Mouse (Mus musculus) heart, postnatal 0 days (tissue): ENCODE measurements around the gene Cybrd1. TPM values are rescaled to one million over a fixed set of nuclear protein-coding genes. Genes with fewer than 3 reads are reported as not detected.

ENCODE experiments used
- ATAC-seq: fragments of 200-750 bp; cut with Nextera tagmentation; 2 replicates; pipeline ENCODE4 v1.8.0; 2017; ENCODE audit warnings: low read depth, moderate number of reproducible peaks, moderate library complexity; ENCODE audit not compliant: insufficient read depth
- DNase-seq: peaks from one replicate; pipeline ENCODE4 v3.0.0-alpha.2; 2016; ENCODE audit warnings: low spot score
- H3K27ac ChIP-seq: fragments of 300-500 bp; sonication (generic); 2 replicates; pipeline ENCODE4 v1.5.1; 2014; ENCODE audit warnings: low read depth, mild to moderate bottlenecking
- H3K27me3 ChIP-seq: fragments of 300-500 bp; sonication (generic); 2 replicates; pipeline ENCODE4 v1.6.1; 2014; ENCODE audit warnings: low read length, mixed read lengths; ENCODE audit not compliant: control insufficient read depth, insufficient read depth
- H3K36me3 ChIP-seq: fragments of 300-500 bp; sonication (generic); replicated peaks from 2 replicates; pipeline ENCODE4 v1.6.1; 2014; ENCODE audit warnings: low read length, mixed read lengths; ENCODE audit not compliant: control insufficient read depth, insufficient read depth
- H3K4me1 ChIP-seq: fragments of 300-500 bp; sonication (generic); 2 replicates; pipeline ENCODE4 v1.6.1; 2014; ENCODE audit warnings: antibody characterized with exemption; ENCODE audit not compliant: control insufficient read depth, insufficient read depth
- H3K4me2 ChIP-seq: fragments of 300-500 bp; sonication (generic); 2 replicates; pipeline ENCODE4 v1.6.1; 2014; ENCODE audit warnings: low read depth, mild to moderate bottlenecking, low read length, moderate library complexity
- H3K4me3 ChIP-seq: fragments of 300-500 bp; sonication (generic); 2 replicates; pipeline ENCODE4 v1.5.1; 2014; ENCODE audit warnings: low read depth, low read length
- H3K9ac ChIP-seq: fragments of 300-500 bp; sonication (generic); replicated peaks from 2 replicates; pipeline ENCODE4 v1.6.1; 2014; ENCODE audit warnings: low read depth, low read length, mixed read lengths
- H3K9me3 ChIP-seq: fragments of 300-500 bp; sonication (generic); replicated peaks from 2 replicates; pipeline ENCODE4 v1.6.1; 2016; ENCODE audit warnings: low read length; ENCODE audit not compliant: control insufficient read depth
- CTCF ChIP-seq: IDR thresholded peaks from 2 replicates; pipeline ENCODE4 v1.5.1; 2016; ENCODE audit warnings: antibody characterized with exemption, control low read depth, low read depth
- EP300 ChIP-seq: IDR thresholded peaks from 2 replicates; pipeline ENCODE4 v1.6.1; 2016; ENCODE audit warnings: antibody characterized with exemption, low read depth
- WGBS: fragments of 180-500 bp; shearing (Covaris S2); extraction: QIAGEN DNeasy Blood & Tissue Kit; methylation state at CpG from one replicate; pipeline ENCODE4 v1.1.7; 2014; 5-methylcytosine and 5-hydroxymethylcytosine counted together
- polyA plus RNA-seq: library from polyadenylated mRNA; unstranded; fragments of >200 nt; fragmentation: Nextera tagmentation; extraction: Ambion mirVana; gene quantifications from 2 replicates; pipeline ENCODE4 v1.2.1, GENCODE M21; 2015
- total RNA-seq: library from RNA; depleted of rRNA; stranded (reverse); fragments of >200 nt; gene quantifications from 2 replicates; pipeline ENCODE4 v1.2.3, GENCODE M21; 2014; ENCODE audit warnings: low replicate concordance

The Cybrd1 gene
- total and polyA plus RNA-seq, 2 experiments from 2014 or later, result 0.60 to 2.6 TPM

- Histone ChIP-seq H3K4me3 (no peak overlapping the region), H3K9me3 (no peaks in the 10 kb centered on the region), H3K4me2 (no peak overlapping the region), H3K36me3 (peaks cover 56% of the 10 kb centered on the region), H3K27ac (no peak overlapping the region), H3K9ac (no peak overlapping the region), H3K27me3 (no peaks in the 10 kb centered on the region), H3K4me1 (no peaks in the 10 kb centered on the region)
- TF ChIP-seq EP300 (no peak), CTCF (no peak)
- WGBS, result 91% methylated on average over 6 of the region's 6 CpGs
- DNase-seq (no peak), ATAC-seq (no peak)
Observed at GRCm38 (mm10) chr2:71083454-71084193, 34.1 kb upstream of the Cybrd1 start.

DNA sequence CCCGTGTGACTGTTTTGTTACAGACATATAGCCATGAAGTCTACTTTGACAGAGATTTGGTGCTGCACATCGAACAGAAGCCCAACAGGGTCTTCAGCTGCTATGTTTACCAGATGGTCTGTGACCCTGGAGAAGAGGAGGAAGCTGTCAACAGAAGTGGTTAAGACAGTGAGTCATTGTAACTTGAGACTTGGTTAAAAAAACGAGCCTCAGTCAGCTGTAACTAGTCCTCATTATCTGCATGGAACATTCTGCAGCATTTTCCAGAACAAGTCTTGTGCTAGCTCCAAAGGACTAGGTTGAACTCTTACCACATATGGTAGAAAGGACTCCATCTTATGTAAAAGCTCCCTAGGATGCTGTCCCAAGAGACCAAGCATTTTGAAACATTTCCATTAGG lies 28.0 kb upstream of the Cybrd1 start:
- TF ChIP-seq CTCF (no peak), EP300 (no peak)
- ATAC-seq (no peak), DNase-seq (no peak)
- Histone ChIP-seq H3K9ac (no peak overlapping the region), H3K4me3 (no peak overlapping the region), H3K27me3 (no peaks in the 10 kb centered on the region), H3K4me2 (no peak overlapping the region), H3K4me1 (no peaks in the 10 kb centered on the region), H3K9me3 (no peaks in the 10 kb centered on the region), H3K27ac (no peak overlapping the region), H3K36me3 (peaks cover 56% of the 10 kb centered on the region)
- WGBS, result 65% methylated on average over 3 of the region's 3 CpGs

DNA sequence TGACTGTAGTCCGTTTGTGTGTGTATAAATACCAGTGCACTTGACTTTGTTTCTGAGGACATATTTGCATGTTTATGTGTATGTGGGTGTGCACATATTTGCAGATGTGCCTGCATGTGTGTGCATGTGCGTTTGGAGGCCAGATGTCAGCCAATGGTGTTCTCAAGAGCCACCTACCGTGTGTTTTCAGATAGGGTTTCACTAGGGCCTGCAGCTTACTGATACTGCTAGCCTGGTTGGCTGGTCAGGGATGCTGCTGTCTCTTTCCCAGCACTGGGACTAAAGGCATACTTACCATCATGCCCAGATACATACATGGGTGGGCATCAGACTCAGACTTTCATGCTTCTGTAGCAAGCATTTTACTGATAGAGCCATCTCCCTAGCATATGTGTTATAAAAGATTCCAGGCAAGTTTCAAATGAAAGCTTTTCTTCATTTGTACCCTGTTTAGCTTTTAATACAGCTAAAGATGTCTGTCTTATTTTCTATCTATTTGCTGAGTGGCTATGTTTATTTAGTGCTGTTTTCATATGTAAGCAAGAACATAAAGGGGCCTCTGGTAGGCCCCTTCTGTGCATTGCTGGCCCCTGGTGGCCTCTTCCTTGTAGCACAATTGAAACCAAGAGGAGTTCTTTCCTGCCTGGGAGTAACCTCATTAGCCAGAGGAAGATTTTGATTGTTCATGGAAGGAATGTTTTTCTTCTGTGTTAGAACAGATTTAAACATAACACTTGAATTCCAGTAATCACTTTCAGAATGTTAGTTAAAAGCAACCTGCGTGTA lies 26.9 kb upstream of the Cybrd1 start:
- peak; percentile 11 for DNase-seq
- no peaks in the 10 kb centered on the region for H3K4me1 ChIP-seq
- H3K9me3 ChIP-seq, result no peaks in the 10 kb centered on the region
- ATAC-seq, result no peak
- 81% methylated on average over 4 of the region's 4 CpGs for WGBS
- no peak overlapping the region for H3K4me2 ChIP-seq
- H3K27ac ChIP-seq, result no peak overlapping the region
- TF ChIP-seq CTCF (peak; percentile 44), EP300 (no peak)
- peaks cover 53% of the 10 kb centered on the region for H3K36me3 ChIP-seq
- no peak overlapping the region for H3K4me3 ChIP-seq
- no peak overlapping the region for H3K9ac ChIP-seq
- H3K27me3 ChIP-seq, result no peaks in the 10 kb centered on the region

DNA sequence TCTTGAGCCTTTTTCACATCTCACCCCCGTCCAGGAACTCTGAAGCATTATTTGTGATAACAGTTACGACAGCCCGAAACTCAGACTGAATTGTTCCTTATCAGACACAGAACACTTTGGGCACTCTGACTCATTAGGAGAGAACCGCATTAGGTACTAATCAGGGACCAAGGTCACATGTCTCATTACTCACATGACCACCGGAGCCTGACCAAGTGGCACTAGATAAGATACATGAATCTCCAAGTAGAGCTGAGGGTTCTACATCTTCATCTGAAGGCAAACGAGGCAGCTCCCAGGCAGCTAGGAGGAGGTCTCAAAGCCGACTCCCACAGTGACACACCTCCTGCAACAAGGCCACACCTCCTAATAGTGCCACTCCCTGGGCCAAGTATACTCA lies 21.6 kb upstream of the Cybrd1 start:
- TF ChIP-seq CTCF, result no peak
- peak; percentile 18; the same call in 1 of the 2 replicates for TF ChIP-seq EP300
- peak; percentile 72 for ATAC-seq
- Histone ChIP-seq H3K36me3 (peaks cover 19% of the 10 kb centered on the region; the same call in 1 of the 2 replicates), H3K4me2 (0 out of 2 replicates have a peak overlapping the region, but pooled peaks have one; percentile 3), H3K27me3 (no peaks in the 10 kb centered on the region), H3K4me1 (no peaks in the 10 kb centered on the region), H3K27ac (no peak overlapping the region), H3K4me3 (no peak overlapping the region), H3K9me3 (no peaks in the 10 kb centered on the region), H3K9ac (no peak overlapping the region)
- DNase-seq, result peak; percentile 30
- 14% methylated on average over 7 of the region's 7 CpGs for WGBS

DNA sequence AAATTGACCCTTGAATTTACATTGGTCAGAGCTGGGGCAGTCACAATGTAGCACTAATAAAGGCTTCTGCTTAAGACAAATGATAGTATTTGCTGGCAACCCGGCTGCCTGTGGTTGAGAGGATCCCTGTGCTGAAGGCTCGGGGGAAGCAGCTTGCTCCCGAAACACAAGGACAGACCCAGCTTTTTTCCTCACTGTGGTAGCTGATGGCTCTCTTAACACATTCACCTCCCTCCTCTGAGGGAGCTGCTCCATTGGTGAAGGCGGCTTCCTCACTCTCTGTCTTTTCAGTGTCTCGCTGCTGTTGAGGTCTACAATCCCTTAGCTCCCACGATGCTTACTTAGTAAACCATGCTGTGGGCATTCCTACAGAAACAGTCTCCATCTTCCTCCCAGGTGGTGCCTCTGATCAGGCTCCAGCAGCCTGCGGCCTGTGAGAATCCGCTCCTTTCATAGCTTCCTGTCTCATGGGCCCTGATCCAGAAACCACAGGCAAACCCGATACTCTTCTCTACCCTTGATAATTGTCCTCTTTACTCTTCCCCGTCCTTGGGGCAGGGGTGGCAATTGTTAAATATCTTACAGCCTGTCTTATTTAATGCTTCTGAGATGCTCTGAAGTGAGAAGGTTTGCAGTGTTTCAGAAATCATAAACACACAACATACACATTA lies 15.0 kb upstream of the Cybrd1 start:
- Histone ChIP-seq H3K27me3 (no peaks in the 10 kb centered on the region), H3K27ac (no peak overlapping the region), H3K36me3 (0 out of 2 replicates have a peak, but pooled peaks cover 5% of the 10 kb centered on the region), H3K4me3 (no peak overlapping the region), H3K4me2 (no peak overlapping the region), H3K9me3 (no peaks in the 10 kb centered on the region), H3K9ac (no peak overlapping the region), H3K4me1 (no peaks in the 10 kb centered on the region)
- no peak for TF ChIP-seq EP300
- no peak for TF ChIP-seq CTCF
- DNase-seq, result no peak
- ATAC-seq, result no peak
- 74% methylated on average over 10 of the region's 10 CpGs for WGBS
